24 mouse cellular contexts compared by ENCODE assay signal in the genomic region with DNA sequence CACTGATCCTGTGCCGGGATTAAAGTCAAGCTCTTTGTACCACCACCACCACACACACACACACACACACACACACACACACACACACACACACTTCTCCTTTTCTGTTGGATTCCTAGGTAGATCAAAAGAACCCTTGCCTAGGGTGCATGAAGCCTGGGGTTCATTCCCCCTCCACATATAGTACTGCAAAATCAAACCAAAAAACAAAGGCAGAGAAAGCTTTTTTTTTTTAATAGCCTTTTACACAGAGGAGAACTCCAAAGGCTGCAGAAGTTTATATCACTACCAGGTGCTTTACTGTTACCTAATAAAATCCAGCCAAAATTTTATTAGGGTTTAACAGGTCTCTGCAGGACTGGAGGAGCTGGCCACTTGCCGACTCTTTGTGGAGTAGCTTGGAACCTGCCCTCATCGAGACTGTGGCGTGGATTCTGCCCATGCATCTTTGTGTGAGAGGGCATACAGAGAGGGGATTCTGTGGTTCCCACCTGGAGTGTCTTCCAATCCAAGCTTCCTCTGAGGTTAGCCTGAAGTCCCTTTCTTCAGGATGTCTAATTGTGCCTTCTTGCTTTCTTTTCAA. TPM values are rescaled to one million over a fixed set of nuclear protein-coding genes. Genes with fewer than 3 reads are reported as not detected.
"Had no signal": no experiment of that assay in that cellular context is flagged by ENCODE, and none has a peak within 500 bp of the region (broad histone marks: within the 10 kb centered on the region; RNA-seq: fewer than 3 reads in every experiment).

No protein-coding gene starts in this region.

- H3K9me3 ChIP-seq: limb, embryonic 15.5 days; megakaryocyte, embryonic 14.5 days; midbrain, embryonic 10.5 days; midbrain, embryonic 13.5 days; neural tube, embryonic 13.5 days; stomach, embryonic 15.5 days had no signal

- ATAC-seq: liver, postnatal 0 days; midbrain, embryonic 13.5 days; midbrain, embryonic 16.5 days had no signal

- H3K4me3 ChIP-seq: layer of hippocampus, adult 2 months; limb, embryonic 15.5 days; megakaryocyte, embryonic 14.5 days; midbrain, embryonic 10.5 days; midbrain, embryonic 13.5 days; myocyte; neural tube, embryonic 13.5 days; stomach, embryonic 15.5 days had no signal

- H3K36me3 ChIP-seq: limb, embryonic 15.5 days; midbrain, embryonic 10.5 days; midbrain, embryonic 13.5 days; neural tube, embryonic 13.5 days; stomach, embryonic 15.5 days had no signal

- H3K4me2 ChIP-seq: limb, embryonic 15.5 days; liver, embryonic 11.5 days; lung, embryonic 14.5 days; midbrain, embryonic 13.5 days; neural tube, embryonic 13.5 days; stomach, embryonic 15.5 days had no signal

- H3K9ac ChIP-seq: limb, embryonic 15.5 days; liver, embryonic 14.5 days; liver, postnatal 0 days; lung, embryonic 14.5 days; midbrain, embryonic 13.5 days; neural tube, embryonic 13.5 days; stomach, embryonic 15.5 days had no signal

- H3K27me3 ChIP-seq: limb, embryonic 15.5 days; megakaryocyte, embryonic 14.5 days; midbrain, embryonic 13.5 days; neural tube, embryonic 13.5 days; stomach, embryonic 15.5 days had no signal

- H3K4me1 ChIP-seq: megakaryocyte, embryonic 14.5 days; midbrain, embryonic 10.5 days; midbrain, embryonic 13.5 days; neural tube, embryonic 13.5 days; stomach, embryonic 15.5 days had no signal

- DNase-seq: kidney, adult 2 months; kidney, postnatal 25 days; layer of hippocampus, adult 9-11 months; liver, postnatal 0 days; lung, postnatal 10 days; lung, postnatal 36 days; retina, postnatal 1 day; right cerebral cortex, postnatal 25 days; spleen, adult 18-20 months; thymus, postnatal 25 days had no signal

- H3K27ac ChIP-seq: kidney, postnatal 0 days; layer of hippocampus, adult 2 months; limb, embryonic 15.5 days; liver, embryonic 14.5 days; midbrain, embryonic 10.5 days; midbrain, embryonic 13.5 days; neural tube, embryonic 13.5 days; stomach, embryonic 15.5 days had no signal

RNA-seq across cellular contexts. Expression of a gene that starts 31.0 kb away (rescaled TPM):
- polyA plus RNA-seq: kidney, adult 2 months; kidney, embryonic 14.5 days; kidney, postnatal 0 days; liver, embryonic 11.5 days; liver, embryonic 14.5 days; liver, postnatal 0 days; lung, embryonic 14.5 days; midbrain, embryonic 10.5 days; midbrain, embryonic 13.5 days; midbrain, embryonic 16.5 days; myocyte; neural tube, embryonic 13.5 days had no signal
